ENCODE assay signal across 26 mouse cellular contexts in the genomic region with DNA sequence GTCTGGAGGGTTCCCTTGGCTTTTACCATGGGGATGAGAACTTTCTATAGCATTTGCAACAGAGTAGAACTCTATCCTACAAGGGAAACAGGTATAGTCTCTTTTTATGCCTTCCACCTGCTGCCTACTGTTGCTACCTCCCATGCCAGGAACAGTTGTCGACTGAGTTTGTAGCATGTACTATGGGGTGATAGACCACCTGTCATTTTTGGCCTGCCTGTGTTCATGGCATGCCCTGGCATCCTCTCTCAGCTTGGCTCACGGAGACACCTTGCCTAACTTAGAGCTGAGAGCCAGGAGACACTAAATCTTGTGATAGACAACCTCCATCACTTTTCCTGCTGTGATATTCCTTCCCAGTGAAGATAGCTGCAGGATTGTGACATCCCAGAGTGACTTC.
"Had no signal": no experiment of that assay in that cellular context is flagged by ENCODE, and none has a peak within 500 bp of the region (broad histone marks: within the 10 kb centered on the region; RNA-seq: fewer than 3 reads in every experiment).

No protein-coding gene starts in this region.

- DNase-seq: gastrocnemius, adult 2 months; gastrocnemius, postnatal 10 days; gastrocnemius, postnatal 25 days; heart, adult 2 months; heart, postnatal 10 days; heart, postnatal 4 days; kidney, adult 18-20 months; kidney, adult 8-10 months; kidney, postnatal 10 days; kidney, postnatal 25 days; kidney, postnatal 4 days had no signal

- H3K27ac ChIP-seq: gastrocnemius, adult 2 months; heart, adult 2 months; heart, embryonic 10.5 days; hindbrain, embryonic 10.5 days; hindbrain, embryonic 12.5 days; hindbrain, embryonic 14.5 days; intestine, embryonic 15.5 days; layer of hippocampus, adult 2 months; left cerebral cortex, adult 2 months; limb, embryonic 13.5 days; limb, embryonic 15.5 days; liver, embryonic 12.5 days; liver, embryonic 14.5 days had no signal

- ATAC-seq: hindbrain, embryonic 16.5 days; inflammation-experienced regulatory T-cells, adult 6 months; intestine, embryonic 15.5 days; intestine, postnatal 0 days; liver, embryonic 12.5 days had no signal

- H3K36me3 ChIP-seq: heart, embryonic 10.5 days; heart, embryonic 12.5 days; hindbrain, embryonic 10.5 days; hindbrain, embryonic 12.5 days; intestine, embryonic 15.5 days; limb, embryonic 13.5 days; limb, embryonic 15.5 days; liver, embryonic 12.5 days had no signal

- H3K27me3 ChIP-seq: heart, embryonic 12.5 days; hindbrain, embryonic 12.5 days; intestine, embryonic 15.5 days; limb, embryonic 13.5 days; limb, embryonic 15.5 days; liver, embryonic 12.5 days had no signal

- H3K4me3 ChIP-seq: gastrocnemius, adult 2 months; heart, adult 2 months; heart, embryonic 10.5 days; heart, embryonic 12.5 days; hindbrain, embryonic 10.5 days; hindbrain, embryonic 12.5 days; intestine, embryonic 15.5 days; layer of hippocampus, adult 2 months; left cerebral cortex, adult 2 months; limb, embryonic 13.5 days; limb, embryonic 15.5 days; liver, embryonic 12.5 days had no signal

- H3K4me1 ChIP-seq: heart, embryonic 10.5 days; heart, embryonic 12.5 days; hindbrain, embryonic 10.5 days; intestine, embryonic 15.5 days; limb, embryonic 13.5 days; liver, embryonic 12.5 days had no signal

- H3K9ac ChIP-seq: heart, embryonic 12.5 days; hindbrain, embryonic 12.5 days; hindbrain, embryonic 14.5 days; intestine, embryonic 15.5 days; limb, embryonic 13.5 days; limb, embryonic 15.5 days; liver, embryonic 12.5 days; liver, embryonic 14.5 days had no signal

- H3K4me2 ChIP-seq: heart, embryonic 12.5 days; hindbrain, embryonic 12.5 days; hindbrain, embryonic 14.5 days; intestine, embryonic 15.5 days; limb, embryonic 13.5 days; limb, embryonic 15.5 days; liver, embryonic 12.5 days had no signal

- H3K9me3 ChIP-seq: heart, embryonic 12.5 days; hindbrain, embryonic 10.5 days; hindbrain, embryonic 12.5 days; intestine, embryonic 15.5 days; limb, embryonic 13.5 days; limb, embryonic 15.5 days; liver, embryonic 12.5 days had no signal
